Mouse (Mus musculus) frontal cortex, postnatal 10 days (tissue): ENCODE data around the gene Rbks.

Experiments
- DNase-seq, 2 experiments: peaks; one replicate each; pipeline ENCODE4 v3.0.0; 2022; ENCODE audit warnings: low spot score in 2 of 2, mixed read lengths in 1 of 2

Rbks gene

GRCm38 (mm10) chr5:31583261-31583660 lies 114.2 kb downstream of the Rbks start:
- DNase-seq, result no peak

GRCm38 (mm10) chr5:31581932-31582331 lies 115.5 kb downstream of the Rbks start:
- DNase-seq, result no peak

DNA sequence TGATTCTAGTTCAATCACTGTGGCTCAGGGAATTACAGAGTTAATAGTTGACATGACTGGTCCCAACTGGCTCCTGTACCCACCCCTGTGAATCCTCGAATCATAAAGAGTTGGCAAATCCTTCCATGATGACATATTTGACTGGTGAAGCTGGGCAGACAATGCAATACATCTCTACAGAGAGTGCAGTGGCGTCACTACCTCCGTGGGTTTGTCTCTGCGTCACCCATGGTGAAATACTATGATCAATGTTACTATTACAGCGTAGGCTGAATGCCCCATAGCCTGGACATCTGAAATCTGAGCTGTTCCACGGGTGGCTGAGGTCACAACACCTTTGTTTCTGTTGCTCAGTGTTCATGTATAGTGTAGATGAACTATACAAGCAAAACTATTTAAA lies 116.2 kb downstream of the Rbks start:
- no peak for DNase-seq

GRCm38 (mm10) chr5:31576539-31576975 lies 120.9 kb downstream of the Rbks start:
- DNase-seq, result no peak
